Mouse (Mus musculus) liver, embryonic 14.5 days (tissue): ENCODE measurements around the gene Alg12.

Experiments
- CTCF ChIP-seq: IDR thresholded peaks from 2 replicates; pipeline ENCODE4 v1.5.1; 2016; ENCODE audit warnings: antibody characterized with exemption, low read depth, control low read depth
- EP300 ChIP-seq: IDR thresholded peaks from 2 replicates; pipeline ENCODE4 v1.6.1; 2016; ENCODE audit warnings: antibody characterized with exemption, low read depth

DNA sequence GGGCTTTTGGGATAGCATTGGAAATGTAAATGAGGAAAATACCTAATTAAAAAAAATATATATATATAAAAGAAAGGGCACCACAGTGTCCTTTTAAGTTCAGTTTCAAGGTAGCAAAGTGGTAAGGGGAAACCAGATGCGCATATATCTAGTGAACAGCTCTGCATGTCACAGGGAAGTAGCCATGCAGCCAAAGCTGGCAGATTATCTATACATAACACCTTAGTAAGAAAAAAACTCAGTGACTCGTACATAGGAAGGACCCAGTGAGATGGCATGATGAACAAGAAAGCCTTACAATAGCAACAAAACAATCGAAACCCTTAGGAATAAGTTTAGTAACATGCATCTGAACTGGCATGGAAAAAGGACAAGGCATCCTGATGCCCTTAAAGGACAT is 17.2 kb downstream of the Alg12 start:
- TF ChIP-seq CTCF: no peak
- TF ChIP-seq EP300: no peak
